Mouse (Mus musculus): ENCODE results near the gene Rragb.
"Not testable (repeated sequence)": the region's sequence is repeated elsewhere in the genome, so short reads cannot be mapped to it uniquely, and the experiment has no call there.

The Rragb gene

DNA sequence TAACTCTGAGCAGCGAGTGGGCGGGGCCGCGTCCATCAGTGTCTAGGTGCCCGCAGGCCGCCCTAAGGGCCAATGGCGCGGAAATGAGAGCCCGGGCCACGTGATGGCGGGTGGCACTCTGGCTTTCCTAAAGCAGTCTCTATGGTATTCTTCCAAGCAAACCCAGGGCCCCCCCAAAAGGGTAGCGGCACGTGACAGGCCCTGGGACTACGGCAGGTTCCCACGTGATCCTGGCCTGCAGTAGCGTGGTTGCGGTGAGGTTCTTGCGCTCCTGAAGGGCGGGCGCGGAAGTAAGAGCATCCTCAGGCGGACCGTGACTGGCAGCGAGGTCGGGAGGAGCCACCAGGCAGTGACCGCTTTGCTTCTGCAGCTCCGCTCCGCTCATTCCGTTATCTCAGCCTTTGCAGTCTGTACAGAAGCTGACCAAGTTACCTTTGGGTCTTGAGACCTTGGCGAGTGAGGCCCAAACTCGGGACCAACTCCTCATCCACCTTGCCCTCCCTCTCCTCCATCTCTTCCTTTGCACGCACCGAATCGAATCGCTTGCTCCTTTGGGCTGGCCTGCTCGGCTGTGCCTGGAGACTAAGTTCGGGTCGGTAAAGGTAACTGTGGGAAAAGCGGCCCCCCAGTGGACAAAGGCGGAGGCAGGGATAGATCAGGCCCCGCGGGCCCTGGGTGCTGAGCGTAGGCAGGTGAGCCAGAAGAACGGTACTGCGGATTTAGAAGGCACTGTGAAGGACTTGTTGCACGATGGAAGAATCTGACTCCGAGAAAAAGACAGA, at the start of gene Rragb:
Rragb (plus strand) TSS at position 248 of the 782 bp plus-strand sequence.
- DNase-seq (ENCODE audit: low spot score in 2 of 2): peak; percentile 78 to 86

DNA sequence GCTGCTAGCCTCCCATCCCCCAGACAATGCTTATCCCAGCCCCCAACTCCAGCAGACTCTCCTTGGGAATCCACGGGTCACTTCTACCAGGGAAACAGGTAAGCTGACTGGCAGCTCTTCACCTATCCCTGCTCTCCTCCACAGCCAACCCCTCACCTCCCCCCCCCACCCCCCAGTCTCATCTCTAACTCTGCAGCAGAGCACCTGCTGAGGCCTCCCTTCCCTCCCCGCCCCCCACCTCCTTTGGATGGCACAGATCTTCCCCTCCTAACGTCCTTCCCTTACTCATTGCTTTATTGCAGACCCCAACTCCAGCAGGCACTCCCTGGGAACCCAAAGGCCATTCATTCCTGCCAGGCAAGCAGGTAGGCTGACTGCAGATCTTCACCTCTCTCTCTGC, 21.3 kb upstream of the Rragb start, which contains the start of gene Foxr2:
Foxr2 (plus strand) TSS at position 301 of the 400 bp plus-strand sequence.
- no peak for DNase-seq (ENCODE audit: low spot score in 2 of 2)

GRCm38 (mm10) chrX:153119013-153119412, 20.8 kb upstream of the Rragb start:
- DNase-seq (ENCODE audit: low spot score in 2 of 2): no peak

DNA sequence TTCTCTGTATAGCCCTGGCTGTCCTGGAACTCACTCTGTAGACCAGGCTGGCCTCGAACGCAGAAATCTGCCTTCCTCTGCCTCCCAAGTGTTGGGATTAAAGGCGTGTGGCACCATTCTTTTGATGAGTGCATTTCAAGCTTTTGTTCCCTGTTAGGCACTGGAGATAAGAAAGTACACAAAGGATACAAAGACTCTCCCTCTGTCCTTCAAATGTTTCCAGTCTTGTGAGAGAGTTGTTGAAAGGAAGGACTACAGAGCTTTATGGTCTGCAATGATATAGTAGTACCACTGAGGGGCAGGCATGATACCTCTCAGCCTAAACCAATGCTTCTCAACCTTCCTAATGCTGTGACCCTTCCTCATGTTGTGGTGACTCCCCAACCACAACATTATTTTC, 2.9 kb downstream of the Rragb start:
- no peak for DNase-seq (ENCODE audit: low spot score in 2 of 2)

DNA sequence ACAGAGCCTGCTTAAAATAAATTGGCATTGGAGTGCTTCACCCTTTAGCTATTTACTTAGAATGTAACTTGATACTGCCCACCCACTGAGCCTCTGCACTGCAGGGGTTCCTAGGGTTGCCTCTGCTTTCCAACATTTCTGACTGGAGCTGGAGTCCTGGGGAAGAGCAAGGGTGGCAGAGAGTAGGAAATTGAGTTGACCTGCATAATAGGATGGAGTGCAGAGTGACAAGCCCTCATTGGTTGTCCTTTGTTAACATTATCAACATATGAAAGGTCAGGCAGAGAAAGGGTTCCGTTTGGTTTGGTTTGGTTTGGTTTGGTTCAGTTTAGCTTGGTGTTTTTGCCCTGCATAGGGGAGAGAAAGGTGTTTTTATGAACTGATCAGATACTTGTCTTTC, 12.0 kb downstream of the Rragb start:
- DNase-seq (ENCODE audit: low spot score in 2 of 2): no peak

DNA sequence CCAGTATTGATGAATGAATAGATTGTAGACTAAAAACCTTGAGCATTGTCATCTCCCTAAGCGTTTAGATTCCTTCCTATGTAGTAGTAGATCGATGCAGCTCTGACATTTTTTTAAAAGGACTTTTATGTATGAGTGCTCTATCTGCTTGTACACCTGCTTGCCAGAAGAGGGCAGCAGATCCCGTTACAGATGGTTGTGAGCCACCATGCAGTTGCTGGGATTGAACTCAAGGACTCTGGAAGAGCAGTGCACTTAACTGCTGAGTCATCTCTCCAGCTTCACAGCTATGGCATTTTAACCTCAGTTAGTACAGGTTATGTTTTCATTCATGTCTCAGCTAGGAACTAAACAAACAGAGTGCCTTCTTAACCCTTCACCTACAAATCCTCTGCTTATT, 15.5 kb downstream of the Rragb start:
- DNase-seq (ENCODE audit: low spot score in 2 of 2): peak in 1 of 2 experiments; percentile 2

DNA sequence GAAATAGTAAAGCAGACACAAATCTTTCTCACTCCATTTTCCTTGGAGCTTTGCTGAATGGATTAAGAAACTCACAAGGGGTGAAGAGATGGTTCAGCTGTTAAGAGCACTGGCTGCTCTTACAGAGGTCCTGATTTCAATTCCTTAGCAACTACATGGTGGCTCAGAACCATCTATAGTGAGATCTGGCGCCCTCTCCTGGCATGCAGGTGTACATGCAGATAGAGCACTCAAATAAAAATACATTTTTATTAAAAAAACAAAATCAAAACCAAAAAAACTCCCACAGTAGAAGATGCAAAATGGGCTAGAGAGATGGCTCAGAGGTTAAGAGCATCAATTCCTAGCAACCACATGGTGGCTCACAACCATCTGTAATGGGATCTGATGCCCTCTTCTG, 35.0 kb downstream of the Rragb start:
- no peak for DNase-seq (ENCODE audit: low spot score in 2 of 2)

GRCm38 (mm10) chrX:153182221-153182620, 42.4 kb downstream of the Rragb start:
- DNase-seq (ENCODE audit: low spot score in 2 of 2): no peak

GRCm38 (mm10) chrX:153199185-153199584, 59.4 kb downstream of the Rragb start:
- not testable (repeated sequence) for DNase-seq (ENCODE audit: low spot score in 2 of 2)

- DNase-seq (ENCODE audit: low spot score in 2 of 2): no peak
These were observed 71.3 kb downstream of the Rragb start for GRCm38 (mm10) chrX:153211101-153211500.
